Mouse (Mus musculus): ENCODE measurements around the gene Osbp. TPM values are rescaled to one million over a fixed set of nuclear protein-coding genes. Genes with fewer than 3 reads are reported as not detected.

Osbp gene
- polyA plus RNA-seq, 1 experiment: 32.9 TPM

GRCm38 (mm10) chr19:12004216-12005008 lies 38.7 kb downstream of the Osbp start:
- peaks cover 20% of the 10 kb centered on the region for H3K4me1 ChIP-seq (ENCODE audit: control insufficient read depth, insufficient read depth, low read length)
- H3K27ac ChIP-seq (ENCODE audit: insufficient read depth, low read depth, low read length): no peak overlapping the region
- H3K4me3 ChIP-seq (ENCODE audit: insufficient read depth, low read length): peak overlapping the region; percentile 9; the same call in 1 of the 2 replicates
- no peak for TF ChIP-seq CTCF (IDR thresholded peaks at IDR 0.05; ENCODE audit: low read depth, low read length)
- TF ChIP-seq POLR2A (IDR thresholded peaks at IDR 0.05; ENCODE audit: borderline replicate concordance, low read depth, low read length): no peak

- peak overlapping the region; percentile 64 for H3K4me3 ChIP-seq (ENCODE audit: insufficient read depth, low read length)
- no peak for TF ChIP-seq POLR2A (IDR thresholded peaks at IDR 0.05; ENCODE audit: borderline replicate concordance, low read depth, low read length)
- no peak for TF ChIP-seq CTCF (IDR thresholded peaks at IDR 0.05; ENCODE audit: low read depth, low read length)
- H3K4me1 ChIP-seq (ENCODE audit: control insufficient read depth, insufficient read depth, low read length): peaks cover 20% of the 10 kb centered on the region
- H3K27ac ChIP-seq (ENCODE audit: insufficient read depth, low read depth, low read length): peak overlapping the region; percentile 63
These were observed 39.9 kb downstream of the Osbp start for GRCm38 (mm10) chr19:12005376-12006360.

- TF ChIP-seq CTCF (IDR thresholded peaks at IDR 0.05; ENCODE audit: low read depth, low read length): no peak; the same call in 1 of the 2 replicates
- no peak for TF ChIP-seq POLR2A (IDR thresholded peaks at IDR 0.05; ENCODE audit: borderline replicate concordance, low read depth, low read length)
- Histone ChIP-seq H3K27ac (ENCODE audit: insufficient read depth, low read depth, low read length) (peak overlapping the region; percentile 63), H3K4me1 (ENCODE audit: control insufficient read depth, insufficient read depth, low read length) (peaks cover 20% of the 10 kb centered on the region), H3K4me3 (ENCODE audit: insufficient read depth, low read length) (peak overlapping the region; percentile 64)
These were observed 40.7 kb downstream of the Osbp start for GRCm38 (mm10) chr19:12006361-12006947.

GRCm38 (mm10) chr19:12007105-12007931 lies 41.6 kb downstream of the Osbp start:
- Histone ChIP-seq H3K27ac (ENCODE audit: insufficient read depth, low read depth, low read length) (peak overlapping the region; percentile 62), H3K4me3 (ENCODE audit: insufficient read depth, low read length) (peak overlapping the region; percentile 64), H3K4me1 (ENCODE audit: control insufficient read depth, insufficient read depth, low read length) (peaks cover 20% of the 10 kb centered on the region)
- TF ChIP-seq CTCF (IDR thresholded peaks at IDR 0.05; ENCODE audit: low read depth, low read length) (peak; percentile 60), POLR2A (IDR thresholded peaks at IDR 0.05; ENCODE audit: borderline replicate concordance, low read depth, low read length) (no peak)

- no peak overlapping the region for H3K27ac ChIP-seq (ENCODE audit: insufficient read depth, low read depth, low read length)
- peaks cover 23% of the 10 kb centered on the region for H3K4me1 ChIP-seq (ENCODE audit: control insufficient read depth, insufficient read depth, low read length)
- no peak for TF ChIP-seq POLR2A (IDR thresholded peaks at IDR 0.05; ENCODE audit: borderline replicate concordance, low read depth, low read length)
- no peak for TF ChIP-seq CTCF (IDR thresholded peaks at IDR 0.05; ENCODE audit: low read depth, low read length)
- H3K4me3 ChIP-seq (ENCODE audit: insufficient read depth, low read length): no peak overlapping the region
These were observed 43.0 kb downstream of the Osbp start for GRCm38 (mm10) chr19:12008410-12009380.

DNA sequence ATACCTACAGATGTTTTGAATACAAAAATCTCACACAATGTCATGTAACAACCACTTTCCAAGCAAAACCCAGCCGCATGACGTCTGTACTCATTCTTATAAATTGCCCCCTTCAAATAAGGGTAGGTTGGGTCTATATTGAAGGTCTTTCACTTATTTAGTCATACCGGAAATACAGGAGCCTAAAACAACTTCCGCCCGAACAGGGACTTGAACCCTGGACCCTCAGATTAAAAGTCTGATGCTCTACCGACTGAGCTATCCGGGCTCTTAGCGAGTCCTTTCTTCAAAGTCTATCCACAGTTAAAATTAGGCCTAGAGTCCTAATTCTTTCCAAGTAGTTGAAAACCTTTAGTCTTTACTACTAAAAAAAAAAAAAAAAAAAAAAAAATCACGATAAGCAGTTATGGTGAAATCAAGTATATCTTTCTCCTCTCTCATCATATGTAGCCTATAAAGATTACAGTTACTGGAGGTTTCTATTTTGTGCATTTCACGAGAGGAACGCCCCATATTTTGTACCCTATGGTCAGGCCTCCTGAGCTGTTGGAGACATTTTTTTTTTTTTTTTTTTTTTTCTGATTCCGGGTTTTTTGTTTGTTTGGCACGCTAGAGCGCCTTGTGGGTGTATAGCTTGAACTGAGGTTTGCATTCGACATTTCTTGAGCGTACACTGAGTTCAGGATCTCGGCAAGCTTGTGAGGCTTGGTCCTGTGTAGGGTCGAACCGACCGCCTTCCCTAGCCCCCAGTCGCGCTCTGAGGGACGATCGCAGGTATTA lies 44.0 kb downstream of the Osbp start:
- TF ChIP-seq POLR2A (IDR thresholded peaks at IDR 0.05; ENCODE audit: borderline replicate concordance, low read depth, low read length) (no peak), CTCF (IDR thresholded peaks at IDR 0.05; ENCODE audit: low read depth, low read length) (no peak)
- Histone ChIP-seq H3K4me3 (ENCODE audit: insufficient read depth, low read length) (peak overlapping the region; percentile 65), H3K4me1 (ENCODE audit: control insufficient read depth, insufficient read depth, low read length) (peaks cover 23% of the 10 kb centered on the region), H3K27ac (ENCODE audit: insufficient read depth, low read depth, low read length) (peak overlapping the region; percentile 67)

GRCm38 (mm10) chr19:12010281-12010771 lies 44.6 kb downstream of the Osbp start:
- peaks cover 22% of the 10 kb centered on the region for H3K4me1 ChIP-seq (ENCODE audit: control insufficient read depth, insufficient read depth, low read length)
- peak overlapping the region; percentile 67 for H3K27ac ChIP-seq (ENCODE audit: insufficient read depth, low read depth, low read length)
- peak overlapping the region; percentile 65 for H3K4me3 ChIP-seq (ENCODE audit: insufficient read depth, low read length)
- TF ChIP-seq CTCF (IDR thresholded peaks at IDR 0.05; ENCODE audit: low read depth, low read length) (no peak), POLR2A (IDR thresholded peaks at IDR 0.05; ENCODE audit: borderline replicate concordance, low read depth, low read length) (no peak)
